Mouse (Mus musculus) mature B cell (primary cell): Measurements from ENCODE around the gene Ces2b.
"Not testable (repeated sequence)": the region's sequence is repeated elsewhere in the genome, so short reads cannot be mapped to it uniquely, and the experiment has no call there.

Source experiments
- in situ Hi-C: fragments of 300-500 bp; cut with MboI; formaldehyde crosslinking; loops from 2 replicates; pipeline ENCODE4 v1.14.3; 2019

The Ces2b gene

DNA sequence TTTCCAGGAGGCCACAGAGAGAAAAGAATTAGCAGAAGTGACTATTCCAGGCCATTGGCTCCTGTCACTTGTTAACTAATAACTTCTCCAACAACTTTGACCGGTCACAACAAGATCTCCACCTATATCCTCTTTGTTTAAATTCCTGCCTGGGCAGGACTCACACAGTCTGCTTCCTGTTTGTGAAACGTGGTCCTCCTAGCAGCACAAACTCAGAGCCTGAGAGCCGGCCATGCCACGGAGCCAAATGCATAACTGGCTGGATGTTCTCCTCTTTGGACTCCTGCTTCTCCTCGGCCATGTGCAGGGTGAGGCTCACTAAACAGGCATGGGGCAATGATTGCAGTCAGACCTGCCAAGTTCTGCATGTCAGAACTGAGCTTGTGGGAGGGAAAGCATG lies at the start of gene Ces2b:
Gene Ces2b, plus strand, starts transcription at position 133 of the 400 bp plus-strand sequence.
- in situ Hi-C loops, result no loop called here

DNA sequence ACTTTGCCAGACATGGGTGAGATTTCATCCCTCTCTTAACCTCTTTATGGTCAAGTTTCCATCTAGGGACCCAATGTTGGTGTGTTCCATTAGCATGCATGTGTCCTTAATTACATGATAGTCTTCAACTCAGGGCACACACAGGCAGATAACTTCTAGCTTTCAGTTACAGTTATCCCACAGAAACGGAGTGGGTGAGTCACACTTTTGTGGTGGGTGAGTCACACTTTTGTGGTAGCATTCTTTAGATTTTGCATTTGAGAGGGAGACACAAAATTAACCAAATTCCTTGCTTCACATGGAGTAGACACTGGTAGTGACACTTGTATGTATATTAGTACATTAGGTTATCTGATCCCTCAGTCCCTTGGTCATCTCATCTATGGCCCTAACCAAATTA lies 44.3 kb upstream of the Ces2b start:
- in situ Hi-C loops, result no loop called here

- in situ Hi-C loops, result no loop called here
Measured at GRCm38 (mm10) chr8:104788929-104789328, 42.4 kb upstream of the Ces2b start.

GRCm38 (mm10) chr8:104789886-104790680 lies 41.3 kb upstream of the Ces2b start:
- in situ Hi-C loops, result no loop called here

- in situ Hi-C loops, result no loop called here
Measured at GRCm38 (mm10) chr8:104799385-104799784, 32.0 kb upstream of the Ces2b start.

DNA sequence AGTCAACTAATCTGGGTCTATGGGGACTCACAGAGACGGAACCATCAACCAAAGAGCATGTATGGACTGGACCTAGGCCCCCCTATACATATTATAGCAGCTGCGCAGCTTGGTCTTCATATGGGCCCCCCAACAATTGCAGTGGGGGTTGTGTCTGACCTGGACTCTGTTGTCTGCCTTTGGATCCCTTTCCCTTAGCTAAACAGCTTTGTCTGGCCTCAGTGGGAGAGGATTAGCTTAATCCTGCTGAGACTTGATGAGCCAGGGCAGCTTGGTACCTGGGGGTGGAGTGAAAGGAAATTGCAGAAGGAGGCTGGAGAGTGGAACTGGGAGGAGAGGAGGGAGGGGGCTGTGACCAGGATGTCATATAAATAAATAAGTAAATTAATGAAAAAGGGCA lies 25.2 kb upstream of the Ces2b start:
- in situ Hi-C loops, result no loop called here

GRCm38 (mm10) chr8:104808542-104809413 lies 22.6 kb upstream of the Ces2b start:
- in situ Hi-C loops, result no loop called here

- in situ Hi-C loops, result no loop called here
Measured at GRCm38 (mm10) chr8:104809436-104809835, 21.9 kb upstream of the Ces2b start.

DNA sequence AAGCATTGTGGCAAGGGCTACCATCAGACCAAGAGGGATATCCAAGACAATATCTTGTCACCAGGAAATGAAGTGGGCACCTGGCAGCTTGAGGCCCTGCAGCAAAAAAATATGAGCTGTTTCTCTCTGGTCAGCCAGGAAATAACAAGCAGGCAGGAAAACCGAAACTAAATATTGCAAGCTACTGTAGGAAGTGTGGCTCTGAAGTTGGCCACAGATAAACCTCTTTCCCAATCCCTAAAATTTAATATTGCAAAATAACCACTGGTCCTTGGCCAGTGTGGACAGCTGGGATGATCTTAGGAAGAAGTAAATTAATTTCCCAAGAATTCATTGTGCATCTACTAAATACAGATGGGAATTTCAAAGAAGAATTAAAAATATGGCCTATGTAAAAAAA lies 4.5 kb upstream of the Ces2b start:
- in situ Hi-C loops, result no loop called here

DNA sequence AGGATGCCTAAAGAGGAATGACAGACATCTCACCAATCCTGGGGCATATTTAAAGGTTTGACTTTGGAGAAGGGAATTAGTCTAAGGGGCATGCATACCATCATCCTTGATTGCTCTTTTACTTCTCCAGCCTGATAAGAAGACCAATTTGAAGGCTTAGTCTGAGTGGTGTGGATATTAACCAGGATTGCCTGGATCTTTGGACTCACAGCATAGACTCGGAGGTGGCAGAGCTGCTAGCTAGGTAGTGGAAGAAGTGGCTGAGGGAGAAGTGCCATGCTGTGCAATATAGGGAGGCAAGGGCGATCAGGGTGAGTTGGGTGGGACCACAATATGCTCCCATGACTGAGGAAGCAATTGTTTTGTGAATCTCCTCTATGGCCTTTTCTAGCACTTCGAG lies 3.2 kb upstream of the Ces2b start:
- in situ Hi-C loops, result no loop called here

GRCm38 (mm10) chr8:104841360-104842078 lies 10.1 kb downstream of the Ces2b start:
- in situ Hi-C loops, result no loop called here

DNA sequence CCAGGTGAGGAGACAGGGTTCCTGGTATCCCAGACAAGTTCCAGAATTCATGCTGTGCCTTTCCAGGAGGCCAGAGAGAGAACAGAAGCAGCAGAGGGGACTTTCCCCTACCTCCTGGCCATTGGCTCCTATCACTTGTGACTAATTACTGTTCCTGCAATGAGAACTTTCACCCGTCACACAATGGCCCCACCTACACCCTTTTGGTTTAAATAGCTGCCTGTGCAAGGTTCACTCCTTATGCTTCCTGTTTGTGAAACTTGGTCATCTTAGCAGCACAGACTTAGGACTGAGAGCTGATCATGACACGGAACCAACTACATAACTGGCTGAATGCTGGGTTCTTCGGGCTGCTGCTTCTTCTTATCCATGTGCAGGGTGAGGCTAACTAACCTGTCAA lies 15.5 kb downstream of the Ces2b start, which contains the start of gene Ces2c:
Gene Ces2c, plus strand, starts transcription at position 238 of the 400 bp plus-strand sequence.
- in situ Hi-C loops, result no loop called here

- in situ Hi-C loops, result no loop called here
Measured at GRCm38 (mm10) chr8:104847741-104848462, 16.5 kb downstream of the Ces2b start.

DNA sequence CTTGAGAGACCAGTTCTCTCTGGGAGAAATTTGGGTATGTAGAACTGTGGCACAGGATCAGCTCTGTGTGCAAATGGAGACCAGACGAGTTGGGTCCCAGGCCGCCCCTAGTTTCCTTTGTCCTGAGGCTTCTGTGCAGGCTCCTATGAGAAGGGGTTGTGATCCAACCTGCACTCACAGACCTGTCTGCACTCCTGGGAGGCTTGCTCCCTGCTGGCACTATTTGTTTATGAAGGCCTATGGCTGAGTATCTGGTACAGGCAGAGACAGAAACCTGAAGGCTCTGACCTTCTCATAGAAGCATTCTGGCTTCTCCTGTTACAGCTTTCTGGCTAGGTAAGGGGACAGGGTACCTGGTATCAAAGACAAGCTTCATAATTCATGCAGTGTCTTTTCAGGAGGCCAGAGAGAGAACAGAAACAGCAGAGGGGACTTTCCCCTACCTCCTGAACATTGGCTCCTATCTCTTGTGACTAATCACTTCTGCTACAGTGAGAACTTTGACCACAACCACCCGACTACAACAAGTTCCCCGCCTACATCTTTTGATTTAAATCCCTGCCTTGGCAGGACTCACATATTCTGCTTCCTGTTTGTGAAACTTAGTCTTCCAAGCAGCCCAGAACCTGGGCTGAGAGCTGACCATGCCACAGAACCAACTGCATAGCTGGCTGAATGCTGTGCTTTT lies 35.6 kb downstream of the Ces2b start:
- in situ Hi-C loops, result not testable (repeated sequence)

DNA sequence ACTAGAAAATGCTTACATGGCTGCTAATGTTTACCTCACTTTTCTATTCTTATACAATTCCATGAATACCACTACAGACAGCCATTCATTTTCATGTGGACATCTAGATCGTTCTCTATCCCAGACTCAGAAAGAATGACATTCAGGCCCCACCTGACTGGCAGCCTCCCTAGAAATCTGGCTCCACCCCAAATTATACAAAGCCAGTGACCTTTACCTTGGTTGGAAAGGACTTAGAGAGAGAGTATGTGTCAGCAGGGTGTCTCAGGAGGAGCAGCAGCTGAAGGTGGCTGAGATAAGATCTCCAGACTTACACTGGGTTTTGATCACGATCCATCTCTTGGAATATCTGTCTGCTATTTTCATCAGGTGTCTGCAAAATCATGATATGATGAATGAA lies 37.5 kb downstream of the Ces2b start:
- in situ Hi-C loops, result not testable (repeated sequence)

DNA sequence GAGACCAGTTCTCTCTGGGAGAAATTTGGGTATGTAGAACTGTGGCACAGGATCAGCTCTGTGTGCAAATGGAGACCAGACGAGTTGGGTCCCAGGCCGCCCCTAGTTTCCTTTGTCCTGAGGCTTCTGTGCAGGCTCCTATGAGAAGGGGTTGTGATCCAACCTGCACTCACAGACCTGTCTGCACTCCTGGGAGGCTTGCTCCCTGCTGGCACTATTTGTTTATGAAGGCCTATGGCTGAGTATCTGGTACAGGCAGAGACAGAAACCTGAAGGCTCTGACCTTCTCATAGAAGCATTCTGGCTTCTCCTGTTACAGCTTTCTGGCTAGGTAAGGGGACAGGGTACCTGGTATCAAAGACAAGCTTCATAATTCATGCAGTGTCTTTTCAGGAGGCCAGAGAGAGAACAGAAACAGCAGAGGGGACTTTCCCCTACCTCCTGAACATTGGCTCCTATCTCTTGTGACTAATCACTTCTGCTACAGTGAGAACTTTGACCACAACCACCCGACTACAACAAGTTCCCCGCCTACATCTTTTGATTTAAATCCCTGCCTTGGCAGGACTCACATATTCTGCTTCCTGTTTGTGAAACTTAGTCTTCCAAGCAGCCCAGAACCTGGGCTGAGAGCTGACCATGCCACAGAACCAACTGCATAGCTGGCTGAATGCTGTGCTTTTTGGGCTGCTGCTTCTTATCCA lies 55.0 kb downstream of the Ces2b start:
- in situ Hi-C loops, result not testable (repeated sequence)
